Mouse (Mus musculus) kidney, embryonic 14.5 days (tissue): ENCODE results near the gene Kcnj5. TPM values are rescaled to one million over a fixed set of nuclear protein-coding genes. Genes with fewer than 3 reads are reported as not detected.
A peak's percentile ranks its signal among the peaks of the same experiment; 100 is the strongest.

ENCODE experiments used
- ATAC-seq: fragments of 200-750 bp; cut with Nextera tagmentation; 2 replicates; pipeline ENCODE4 v1.8.0; 2017; ENCODE audit warnings: moderate number of reproducible peaks, mild to moderate bottlenecking, moderate TSS enrichment, moderate library complexity; ENCODE audit not compliant: low FRiP score, low TSS enrichment
- H3K27ac ChIP-seq: fragments of 300-500 bp; sonication (generic); 2 replicates; pipeline ENCODE4 v1.5.1; 2014; ENCODE audit warnings: low read depth, mild to moderate bottlenecking, low read length, moderate library complexity, mixed read lengths
- H3K27me3 ChIP-seq: fragments of 300-500 bp; sonication (generic); 2 replicates; pipeline ENCODE4 v1.6.1; 2014; ENCODE audit warnings: mild to moderate bottlenecking, low read length; ENCODE audit not compliant: control insufficient read depth, insufficient read depth
- H3K36me3 ChIP-seq: fragments of 300-500 bp; sonication (generic); 2 replicates; pipeline ENCODE4 v1.6.1; 2014; ENCODE audit warnings: low read length, mixed read lengths; ENCODE audit not compliant: control insufficient read depth, insufficient read depth
- H3K4me1 ChIP-seq: fragments of 300-500 bp; sonication (generic); 2 replicates; pipeline ENCODE4 v1.6.1; 2014; ENCODE audit warnings: low read length, mixed read lengths; ENCODE audit not compliant: control insufficient read depth, insufficient read depth
- H3K4me2 ChIP-seq: fragments of 300-500 bp; sonication (generic); replicated peaks from 2 replicates; pipeline ENCODE4 v1.6.1; 2014; ENCODE audit warnings: low read depth, mild to moderate bottlenecking, low read length
- H3K4me3 ChIP-seq: fragments of 300-500 bp; sonication (generic); 2 replicates; pipeline ENCODE4 v1.5.1; 2014; ENCODE audit warnings: mild to moderate bottlenecking, low read length
- H3K9ac ChIP-seq: fragments of 300-500 bp; sonication (generic); 2 replicates; pipeline ENCODE4 v1.6.1; 2014; ENCODE audit warnings: low read depth, mild to moderate bottlenecking, low read length, moderate library complexity
- H3K9me3 ChIP-seq: fragments of 300-500 bp; sonication (generic); 2 replicates; pipeline ENCODE4 v1.6.1; 2016; ENCODE audit warnings: low read length; ENCODE audit not compliant: control insufficient read depth
- WGBS: fragments of 180-500 bp; shearing (Covaris S2); extraction: QIAGEN DNeasy Blood & Tissue Kit; methylation state at CpG from one replicate; pipeline ENCODE4 v1.1.7; 2014; 5-methylcytosine and 5-hydroxymethylcytosine counted together
- polyA plus RNA-seq: library from polyadenylated mRNA; unstranded; fragments of >200 nt; fragmentation: Nextera tagmentation; extraction: Ambion mirVana; gene quantifications from 2 replicates; pipeline ENCODE4 v1.2.1, GENCODE M21; 2014

Kcnj5 gene
- polyA plus RNA-seq, 1 experiment from 2014 or later: 1.2 TPM

DNA sequence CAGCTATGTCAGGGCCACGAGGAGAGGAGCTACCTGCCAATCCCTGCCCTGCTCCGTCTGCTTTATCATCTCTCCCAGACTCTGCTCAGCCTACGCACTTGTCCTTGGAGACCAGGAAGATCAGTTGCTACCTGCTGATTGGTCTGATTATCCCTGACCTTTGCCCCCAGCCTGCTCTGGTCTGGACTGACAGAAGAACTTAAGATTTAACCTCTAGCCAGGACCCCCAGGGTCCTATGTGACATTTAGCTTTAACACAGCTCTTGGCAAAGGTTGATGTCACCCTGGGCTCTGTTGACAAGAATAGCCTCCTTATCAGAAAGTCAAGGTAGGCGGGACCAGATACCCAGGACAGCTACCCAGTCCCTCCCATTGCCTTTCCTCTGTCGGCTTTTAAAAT, 3.3 kb downstream of the Kcnj5 start:
- Histone ChIP-seq H3K4me1 (peaks cover 10% of the 10 kb centered on the region), H3K4me3 (no peak overlapping the region), H3K27ac (no peak overlapping the region), H3K4me2 (no peak overlapping the region), H3K36me3 (no peaks in the 10 kb centered on the region), H3K9ac (no peak overlapping the region), H3K9me3 (no peaks in the 10 kb centered on the region), H3K27me3 (peaks cover 24% of the 10 kb centered on the region)
- 66% methylated on average over 5 of the region's 5 CpGs for WGBS
- no peak for ATAC-seq

- Histone ChIP-seq H3K9me3 (no peaks in the 10 kb centered on the region), H3K36me3 (no peaks in the 10 kb centered on the region), H3K4me1 (no peaks in the 10 kb centered on the region), H3K27ac (no peak overlapping the region), H3K9ac (no peak overlapping the region), H3K4me2 (no peak overlapping the region), H3K4me3 (no peak overlapping the region), H3K27me3 (no peaks in the 10 kb centered on the region)
- ATAC-seq: peak; percentile 50; the same call in 1 of the 2 replicates
- WGBS: 78% methylated on average over 13 of the region's 13 CpGs
These were observed 8.6 kb downstream of the Kcnj5 start for GRCm38 (mm10) chr9:32335389-32336150.

- ATAC-seq: no peak
- no peak overlapping the region for H3K4me2 ChIP-seq
- no peaks in the 10 kb centered on the region for H3K4me1 ChIP-seq
- H3K9me3 ChIP-seq: no peaks in the 10 kb centered on the region
- no peaks in the 10 kb centered on the region for H3K36me3 ChIP-seq
- no peak overlapping the region for H3K4me3 ChIP-seq
- H3K27me3 ChIP-seq: no peaks in the 10 kb centered on the region
- 83% methylated on average over 5 of the region's 5 CpGs for WGBS
- no peak overlapping the region for H3K9ac ChIP-seq
- no peak overlapping the region for H3K27ac ChIP-seq
These were observed 13.0 kb downstream of the Kcnj5 start for GRCm38 (mm10) chr9:32331162-32331561.

GRCm38 (mm10) chr9:32328777-32329176, 15.4 kb downstream of the Kcnj5 start:
- Histone ChIP-seq H3K27ac (no peak overlapping the region), H3K9me3 (no peaks in the 10 kb centered on the region), H3K9ac (no peak overlapping the region), H3K27me3 (no peaks in the 10 kb centered on the region), H3K36me3 (no peaks in the 10 kb centered on the region), H3K4me1 (no peaks in the 10 kb centered on the region), H3K4me3 (no peak overlapping the region), H3K4me2 (no peak overlapping the region)
- ATAC-seq: no peak
- WGBS: 81% methylated on average over 4 of the region's 4 CpGs

GRCm38 (mm10) chr9:32323610-32324009, 20.5 kb downstream of the Kcnj5 start:
- no peak overlapping the region for H3K4me3 ChIP-seq
- H3K4me2 ChIP-seq: no peak overlapping the region
- H3K27ac ChIP-seq: no peak overlapping the region
- H3K36me3 ChIP-seq: no peaks in the 10 kb centered on the region
- no peak overlapping the region for H3K9ac ChIP-seq
- no peaks in the 10 kb centered on the region for H3K27me3 ChIP-seq
- WGBS: 61% methylated on average over 7 of the region's 7 CpGs
- ATAC-seq: no peak
- H3K4me1 ChIP-seq: 0 out of 2 replicates have a peak, but pooled peaks cover 3% of the 10 kb centered on the region
- H3K9me3 ChIP-seq: no peaks in the 10 kb centered on the region

DNA sequence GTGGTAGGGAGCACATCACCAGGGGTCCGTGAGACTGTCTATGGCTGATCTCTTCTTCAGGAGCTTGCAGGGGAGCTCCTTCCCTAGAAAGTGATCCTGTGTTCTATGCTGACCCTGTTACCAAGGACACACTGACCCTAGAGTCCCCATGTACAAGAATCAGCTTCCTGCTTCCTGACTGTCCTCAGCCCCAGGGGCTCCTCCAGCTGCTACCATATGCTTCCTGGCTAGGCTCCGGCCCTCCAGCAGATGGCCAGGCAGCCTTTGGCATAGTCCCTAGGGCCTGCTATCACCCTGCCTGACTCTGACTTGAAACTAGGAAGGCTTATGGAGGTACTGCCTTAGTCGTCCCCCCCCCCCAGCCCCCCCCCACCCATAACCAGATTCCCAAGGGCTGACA, 24.0 kb downstream of the Kcnj5 start:
- 0 out of 2 replicates have a peak, but pooled peaks cover 3% of the 10 kb centered on the region for H3K4me1 ChIP-seq
- H3K27ac ChIP-seq: no peak overlapping the region
- peak; percentile 43; the same call in 1 of the 2 replicates for ATAC-seq
- 41% methylated on average over 3 of the region's 3 CpGs for WGBS
- no peaks in the 10 kb centered on the region for H3K36me3 ChIP-seq
- H3K4me2 ChIP-seq: no peak overlapping the region
- no peak overlapping the region for H3K4me3 ChIP-seq
- H3K9me3 ChIP-seq: no peaks in the 10 kb centered on the region
- no peaks in the 10 kb centered on the region for H3K27me3 ChIP-seq
- no peak overlapping the region for H3K9ac ChIP-seq

GRCm38 (mm10) chr9:32315999-32316398, 28.2 kb downstream of the Kcnj5 start:
- H3K27ac ChIP-seq: no peak overlapping the region
- 91% methylated on average over 3 of the region's 3 CpGs for WGBS
- no peaks in the 10 kb centered on the region for H3K36me3 ChIP-seq
- H3K9me3 ChIP-seq: no peaks in the 10 kb centered on the region
- ATAC-seq: no peak
- no peak overlapping the region for H3K4me2 ChIP-seq
- H3K27me3 ChIP-seq: no peaks in the 10 kb centered on the region
- H3K4me3 ChIP-seq: no peak overlapping the region
- no peak overlapping the region for H3K9ac ChIP-seq
- peaks cover 3% of the 10 kb centered on the region; the same call in 1 of the 2 replicates for H3K4me1 ChIP-seq

- no peaks in the 10 kb centered on the region for H3K36me3 ChIP-seq
- no peak for ATAC-seq
- H3K9ac ChIP-seq: no peak overlapping the region
- H3K4me3 ChIP-seq: no peak overlapping the region
- H3K4me1 ChIP-seq: no peaks in the 10 kb centered on the region; the same call in 1 of the 2 replicates
- H3K27ac ChIP-seq: no peak overlapping the region
- no peaks in the 10 kb centered on the region for H3K9me3 ChIP-seq
- H3K4me2 ChIP-seq: no peak overlapping the region
- 85% methylated on average over 3 of the region's 3 CpGs for WGBS
- H3K27me3 ChIP-seq: no peaks in the 10 kb centered on the region
These were observed 30.1 kb downstream of the Kcnj5 start for GRCm38 (mm10) chr9:32314071-32314470.

DNA sequence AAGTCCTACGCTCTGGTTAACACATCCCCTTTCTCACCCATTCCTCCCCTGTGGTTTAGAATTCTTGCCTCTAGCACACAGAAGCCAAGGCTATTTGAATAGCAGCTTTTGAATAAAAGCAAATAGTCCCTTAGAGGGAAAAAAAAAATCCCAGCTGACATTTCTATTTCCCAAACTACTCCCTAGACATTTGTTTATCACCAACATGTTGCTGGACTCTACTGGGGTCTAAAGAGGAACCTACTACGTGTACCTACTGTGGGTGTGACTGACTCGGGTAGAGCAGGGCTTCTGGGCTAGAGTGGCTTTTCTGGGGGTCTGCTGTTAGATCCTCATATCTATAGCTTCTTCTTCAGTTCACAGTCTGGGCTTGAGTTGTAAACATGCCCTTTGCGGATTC, 31.9 kb downstream of the Kcnj5 start:
- Histone ChIP-seq H3K9ac (no peak overlapping the region), H3K9me3 (no peaks in the 10 kb centered on the region), H3K4me1 (no peaks in the 10 kb centered on the region; the same call in 1 of the 2 replicates), H3K27me3 (no peaks in the 10 kb centered on the region), H3K36me3 (no peaks in the 10 kb centered on the region), H3K27ac (no peak overlapping the region), H3K4me2 (no peak overlapping the region), H3K4me3 (no peak overlapping the region)
- WGBS: 63% methylated on average over 4 of the region's 4 CpGs
- no peak for ATAC-seq
